Mouse (Mus musculus): ENCODE results near the gene Erc1. TPM values are rescaled to one million over a fixed set of nuclear protein-coding genes. Genes with fewer than 3 reads are reported as not detected.

The Erc1 gene
- polyA plus RNA-seq, 1 experiment from 2014 or later = 44.9 TPM

- Histone ChIP-seq H3K4me1 (replicated peaks) (peaks cover 8% of the 10 kb centered on the region; the same call in 1 of the 2 replicates), H3K36me3 (peaks cover 60% of the 10 kb centered on the region), H3K27ac (no peak overlapping the region), H3K4me3 (no peak overlapping the region), H3K9me3 (no peaks in the 10 kb centered on the region), H3K9ac (no peak overlapping the region), H3K27me3 (no peaks in the 10 kb centered on the region), H3K4me2 (no peak overlapping the region)
- 88% methylated on average over 4 of the region's 4 CpGs for WGBS
- ATAC-seq (ENCODE audit: low FRiP score) = no peak
Observed at GRCm38 (mm10) chr6:119570797-119571196, 277.2 kb downstream of the Erc1 start.

GRCm38 (mm10) chr6:119568339-119568738, 279.6 kb downstream of the Erc1 start:
- Histone ChIP-seq H3K9me3 (no peaks in the 10 kb centered on the region), H3K4me2 (no peak overlapping the region), H3K4me1 (replicated peaks) (peaks cover 8% of the 10 kb centered on the region; the same call in 1 of the 2 replicates), H3K36me3 (peaks cover 37% of the 10 kb centered on the region), H3K27ac (no peak overlapping the region), H3K9ac (no peak overlapping the region), H3K4me3 (no peak overlapping the region), H3K27me3 (no peaks in the 10 kb centered on the region)
- WGBS = 86% methylated on average over 2 of the region's 2 CpGs
- ATAC-seq (ENCODE audit: low FRiP score) = no peak

GRCm38 (mm10) chr6:119565451-119566379, 282.3 kb downstream of the Erc1 start:
- Histone ChIP-seq H3K4me2 (no peak overlapping the region), H3K4me3 (no peak overlapping the region), H3K27ac (no peak overlapping the region), H3K4me1 (replicated peaks) (peaks cover 8% of the 10 kb centered on the region; the same call in 1 of the 2 replicates), H3K27me3 (no peaks in the 10 kb centered on the region), H3K9me3 (no peaks in the 10 kb centered on the region), H3K9ac (no peak overlapping the region), H3K36me3 (peaks cover 12% of the 10 kb centered on the region)
- no peak for ATAC-seq (ENCODE audit: low FRiP score)
- 89% methylated on average over 23 of the region's 23 CpGs for WGBS

GRCm38 (mm10) chr6:119562558-119562957, 285.4 kb downstream of the Erc1 start:
- peaks cover 8% of the 10 kb centered on the region; the same call in 1 of the 2 replicates for H3K4me1 ChIP-seq (replicated peaks)
- no peak overlapping the region for H3K9ac ChIP-seq

GRCm38 (mm10) chr6:119558855-119559254, 289.1 kb downstream of the Erc1 start:
- no peak overlapping the region for H3K4me2 ChIP-seq
- 83% methylated on average over 7 of the region's 7 CpGs for whole genome bisulfite sequencing
- no peaks in the 10 kb centered on the region for H3K27me3 ChIP-seq
- no peak for ATAC-seq (ENCODE audit: low FRiP score)
- no peaks in the 10 kb centered on the region for H3K4me1 ChIP-seq (replicated peaks)
- H3K36me3 ChIP-seq = no peaks in the 10 kb centered on the region
- H3K9ac ChIP-seq = no peak overlapping the region
- no peaks in the 10 kb centered on the region for H3K9me3 ChIP-seq
- H3K27ac ChIP-seq = no peak overlapping the region
- no peak overlapping the region for H3K4me3 ChIP-seq

More at GRCm38 (mm10) chr6:119562558-119562957, 285.4 kb downstream of the Erc1 start:
- no peak overlapping the region for H3K27ac ChIP-seq
- no peak for ATAC-seq (ENCODE audit: low FRiP score)
- no peak overlapping the region for H3K4me2 ChIP-seq
- H3K27me3 ChIP-seq = no peaks in the 10 kb centered on the region
- H3K9me3 ChIP-seq = no peaks in the 10 kb centered on the region
- H3K36me3 ChIP-seq = no peaks in the 10 kb centered on the region
- 88% methylated on average over 10 of the region's 10 CpGs for WGBS
- no peak overlapping the region for H3K4me3 ChIP-seq

- no peak overlapping the region for H3K9ac ChIP-seq
- H3K36me3 ChIP-seq = no peaks in the 10 kb centered on the region
- H3K4me3 ChIP-seq = no peak overlapping the region
- no peak overlapping the region for H3K4me2 ChIP-seq
- H3K27me3 ChIP-seq = no peaks in the 10 kb centered on the region
- H3K27ac ChIP-seq = no peak overlapping the region
- WGBS = 78% methylated on average over 8 of the region's 8 CpGs
- no peaks in the 10 kb centered on the region for H3K4me1 ChIP-seq (replicated peaks)
- ATAC-seq (ENCODE audit: low FRiP score) = no peak
- H3K9me3 ChIP-seq = no peaks in the 10 kb centered on the region
Observed at GRCm38 (mm10) chr6:119554439-119554838, 293.5 kb downstream of the Erc1 start.

GRCm38 (mm10) chr6:119544518-119544864, 303.5 kb downstream of the Erc1 start:
- H3K36me3 ChIP-seq = no peaks in the 10 kb centered on the region
- H3K27me3 ChIP-seq = peaks cover 52% of the 10 kb centered on the region
- peak overlapping the region; percentile 78 for H3K4me3 ChIP-seq
- WGBS = 2% methylated on average over 14 of the region's 14 CpGs
- no peaks in the 10 kb centered on the region for H3K9me3 ChIP-seq
- no peak overlapping the region for H3K27ac ChIP-seq
- H3K4me1 ChIP-seq (replicated peaks) = peaks cover 15% of the 10 kb centered on the region
- ATAC-seq (ENCODE audit: low FRiP score) = peak; percentile 57; the same call in 1 of the 2 replicates
- peak overlapping the region; percentile 78 for H3K9ac ChIP-seq
- H3K4me2 ChIP-seq = peak overlapping the region; percentile 83

- under 1% methylated on average over 93 of the region's 120 CpGs for WGBS
- peak; percentile 75 for ATAC-seq (ENCODE audit: low FRiP score)
- H3K9me3 ChIP-seq = no peaks in the 10 kb centered on the region
Observed at GRCm38 (mm10) chr6:119543803-119544517, 304.0 kb downstream of the Erc1 start, which contains the start of gene Wnt5b. Wnt5b (minus strand) TSS chr6:119544347.

GRCm38 (mm10) chr6:119543456-119543802, 304.5 kb downstream of the Erc1 start:
- H3K27me3 ChIP-seq = peaks cover 52% of the 10 kb centered on the region
- H3K36me3 ChIP-seq = no peaks in the 10 kb centered on the region
- H3K9me3 ChIP-seq = no peaks in the 10 kb centered on the region
- WGBS = 2% methylated on average over 25 of the region's 30 CpGs
- H3K9ac ChIP-seq = peak overlapping the region; percentile 78
- H3K4me3 ChIP-seq = peak overlapping the region; percentile 78
- no peak; the same call in none of the 2 replicates for ATAC-seq (ENCODE audit: low FRiP score)
- peak overlapping the region; percentile 83 for H3K4me2 ChIP-seq
- peaks cover 15% of the 10 kb centered on the region for H3K4me1 ChIP-seq (replicated peaks)
- H3K27ac ChIP-seq = no peak overlapping the region

More at GRCm38 (mm10) chr6:119543803-119544517, 304.0 kb downstream of the Erc1 start, which contains the start of gene Wnt5b:
- Histone ChIP-seq H3K9ac (peak within 1 kb of the TSS; percentile 78), H3K4me2 (peak within 1 kb of the TSS; percentile 83), H3K27me3 (peaks cover 52% of the 10 kb centered on the region), H3K36me3 (no peaks in the 10 kb centered on the region), H3K4me1 (replicated peaks) (peaks cover 15% of the 10 kb centered on the region), H3K27ac (no peak within 1 kb of the TSS), H3K4me3 (peak within 1 kb of the TSS; percentile 78)

GRCm38 (mm10) chr6:119535867-119536266, 312.1 kb downstream of the Erc1 start:
- no peak overlapping the region for H3K9ac ChIP-seq
- H3K4me2 ChIP-seq = no peak overlapping the region
- no peak for ATAC-seq (ENCODE audit: low FRiP score)
- no peak overlapping the region for H3K27ac ChIP-seq
- peaks cover 4% of the 10 kb centered on the region; the same call in 1 of the 2 replicates for H3K27me3 ChIP-seq
- H3K4me3 ChIP-seq = no peak overlapping the region
- H3K36me3 ChIP-seq = no peaks in the 10 kb centered on the region
- WGBS = 82% methylated on average over 12 of the region's 12 CpGs
- no peaks in the 10 kb centered on the region for H3K9me3 ChIP-seq
- no peaks in the 10 kb centered on the region for H3K4me1 ChIP-seq (replicated peaks)

GRCm38 (mm10) chr6:119533170-119533709, 314.7 kb downstream of the Erc1 start:
- H3K9me3 ChIP-seq = no peaks in the 10 kb centered on the region
- no peak overlapping the region for H3K27ac ChIP-seq
- no peak for ATAC-seq (ENCODE audit: low FRiP score)
- H3K36me3 ChIP-seq = no peaks in the 10 kb centered on the region
- no peak overlapping the region for H3K4me2 ChIP-seq
- no peaks in the 10 kb centered on the region for H3K4me1 ChIP-seq (replicated peaks)
- no peak overlapping the region for H3K4me3 ChIP-seq
- no peaks in the 10 kb centered on the region for H3K27me3 ChIP-seq
- H3K9ac ChIP-seq = no peak overlapping the region
- 89% methylated on average over 9 of the region's 9 CpGs for WGBS

- 97% methylated on average over 3 of the region's 3 CpGs for WGBS
- H3K27ac ChIP-seq = no peak overlapping the region
- no peak overlapping the region for H3K4me2 ChIP-seq
- no peak overlapping the region for H3K9ac ChIP-seq
- no peak overlapping the region for H3K4me3 ChIP-seq
- no peaks in the 10 kb centered on the region for H3K4me1 ChIP-seq (replicated peaks)
- no peak for ATAC-seq (ENCODE audit: low FRiP score)
- H3K36me3 ChIP-seq = no peaks in the 10 kb centered on the region
- no peaks in the 10 kb centered on the region for H3K9me3 ChIP-seq
- no peaks in the 10 kb centered on the region for H3K27me3 ChIP-seq
Observed at GRCm38 (mm10) chr6:119529659-119530058, 318.3 kb downstream of the Erc1 start.
